Mouse (Mus musculus): ENCODE results near the gene Nkain2. TPM values are rescaled to one million over a fixed set of nuclear protein-coding genes. Genes with fewer than 3 reads are reported as not detected.

Gene Nkain2
- total and polyA plus RNA-seq, 3 experiments = not detected

DNA sequence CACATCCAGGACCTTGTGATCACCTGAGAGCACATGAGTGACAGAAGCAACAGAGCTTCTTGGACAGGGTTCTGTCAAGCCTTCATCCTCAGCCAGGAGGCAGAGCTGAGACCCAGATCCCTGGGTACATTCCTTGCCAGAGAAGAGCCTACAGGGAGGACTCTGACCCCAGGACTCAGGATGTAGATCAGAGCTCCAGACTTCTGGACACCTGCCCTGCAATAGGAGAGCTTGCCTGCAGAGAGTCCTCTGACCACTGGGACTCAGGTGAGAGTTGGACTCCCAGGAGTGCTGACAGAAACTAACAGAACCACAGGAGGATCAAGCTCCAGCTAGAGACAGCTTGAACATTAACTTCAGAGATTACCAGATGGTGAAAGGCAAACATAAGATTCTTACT, 1162.2 kb downstream of the Nkain2 start:
- TF ChIP-seq POLR2AphosphoS2 (IDR thresholded peaks at IDR 0.05; ENCODE audit: low read depth, low read length) = no peak
- Histone ChIP-seq H3K79me2 (replicated peaks; ENCODE audit: control insufficient read depth, extremely low read depth, insufficient read depth, poor library complexity, severe bottlenecking) (no peaks in the 10 kb centered on the region), H3K9ac (ENCODE audit: insufficient read depth, low read depth) (no peak overlapping the region), H3K36me3 (replicated peaks in 1 of 2; ENCODE audit: control insufficient read depth in 1 of 2, insufficient read depth in 1 of 2, low read length in 1 of 2) (no peaks in the 10 kb centered on the region), H3K4me1 (ENCODE audit: control insufficient read depth in 1 of 2, insufficient read depth in 2 of 2) (no peaks in the 10 kb centered on the region), H3K4me2 (ENCODE audit: insufficient read depth, low read depth, poor library complexity, severe bottlenecking) (no peak overlapping the region), H3K27me3 (replicated peaks) (no peaks in the 10 kb centered on the region), H3K9me3 (replicated peaks; ENCODE audit: low read length) (peaks cover 4% of the 10 kb centered on the region), H3K4me3 (replicated peaks in 1 of 3; ENCODE audit: low read depth in 2 of 3, low read length in 2 of 3, poor library complexity in 1 of 3) (no peak overlapping the region), H3K27ac (ENCODE audit: insufficient read depth, low read depth) (no peak overlapping the region)
- dilution Hi-C loops (cut with MboI; ENCODE audit: extremely low pct_ligation_motif_present, extremely low pct_unique_long_range_greater_than_20kb, low sequenced_read_pairs) = no loop called here
- DNase-seq (ENCODE audit: extremely low read depth) = no peak
- in situ Hi-C loops (cut with MboI; ENCODE audit: low pct_ligation_motif_present, low pct_unique_long_range_greater_than_20kb, low sequenced_read_pairs) = no loop called here

GRCm38 (mm10) chr10:31647270-31647669, 1243.0 kb downstream of the Nkain2 start:
- Histone ChIP-seq H3K27ac (ENCODE audit: insufficient read depth, low read depth) (no peak overlapping the region), H3K36me3 (replicated peaks in 1 of 2; ENCODE audit: control insufficient read depth in 1 of 2, insufficient read depth in 1 of 2, low read length in 1 of 2) (no peaks in the 10 kb centered on the region), H3K79me2 (replicated peaks; ENCODE audit: control insufficient read depth, extremely low read depth, insufficient read depth, poor library complexity, severe bottlenecking) (no peaks in the 10 kb centered on the region), H3K4me1 (ENCODE audit: control insufficient read depth in 1 of 2, insufficient read depth in 2 of 2) (no peaks in the 10 kb centered on the region), H3K9me3 (replicated peaks; ENCODE audit: low read length) (peaks cover 8% of the 10 kb centered on the region), H3K4me2 (ENCODE audit: insufficient read depth, low read depth, poor library complexity, severe bottlenecking) (no peak overlapping the region), H3K4me3 (replicated peaks in 1 of 3; ENCODE audit: low read depth in 2 of 3, low read length in 2 of 3, poor library complexity in 1 of 3) (no peak overlapping the region), H3K9ac (ENCODE audit: insufficient read depth, low read depth) (no peak overlapping the region), H3K27me3 (replicated peaks) (no peaks in the 10 kb centered on the region)
- in situ Hi-C loops (cut with MboI; ENCODE audit: low pct_ligation_motif_present, low pct_unique_long_range_greater_than_20kb, low sequenced_read_pairs) = no loop called here
- dilution Hi-C loops (cut with MboI; ENCODE audit: extremely low pct_ligation_motif_present, extremely low pct_unique_long_range_greater_than_20kb, low sequenced_read_pairs) = no loop called here
- no peak for TF ChIP-seq SIN3A (IDR thresholded peaks at IDR 0.05; ENCODE audit: low read length)
- TF ChIP-seq JUN (IDR thresholded peaks at IDR 0.05; ENCODE audit: insufficient read depth, low read depth, low read length) = no peak
- TF ChIP-seq USF2 (conservative IDR thresholded peaks at IDR 0.05; ENCODE audit: low read depth, low read length) = no peak
- TF ChIP-seq SMC3 (IDR thresholded peaks at IDR 0.05; ENCODE audit: low read depth, low read length) = no peak
- no peak for TF ChIP-seq UBTF (IDR thresholded peaks at IDR 0.05; ENCODE audit: low read depth, low read length)
- no peak for TF ChIP-seq GABPA (IDR thresholded peaks at IDR 0.05; ENCODE audit: insufficient replicate concordance, low read depth, low read length)
- no peak for TF ChIP-seq MAFK (IDR thresholded peaks at IDR 0.05; ENCODE audit: insufficient replicate concordance, low read length)
- TF ChIP-seq MYC (IDR thresholded peaks at IDR 0.05; ENCODE audit: low read depth, low read length) = no peak
- no peak for TF ChIP-seq PAX5 (IDR thresholded peaks at IDR 0.05; ENCODE audit: low read length)
- no peak for TF ChIP-seq BHLHE40 (IDR thresholded peaks at IDR 0.05; ENCODE audit: low read depth, low read length)
- no peak for TF ChIP-seq RCOR1 (conservative IDR thresholded peaks at IDR 0.05; ENCODE audit: low read depth, low read length)
- no peak for TF ChIP-seq IRF4 (IDR thresholded peaks at IDR 0.05; ENCODE audit: low read depth, low read length)
- TF ChIP-seq NELFE (IDR thresholded peaks at IDR 0.05; ENCODE audit: low read depth, low read length) = no peak
- no peak for TF ChIP-seq EP300 (IDR thresholded peaks at IDR 0.05; ENCODE audit: low read length)
- TF ChIP-seq ETS1 (conservative IDR thresholded peaks at IDR 0.05; ENCODE audit: low read depth, low read length) = no peak
- TF ChIP-seq JUND (conservative IDR thresholded peaks at IDR 0.05; ENCODE audit: low read depth, low read length) = no peak
- no peak for TF ChIP-seq CTCF (conservative IDR thresholded peaks at IDR 0.05 in 1 of 2, IDR thresholded peaks at IDR 0.05 in 1 of 2; ENCODE audit: low read depth in 2 of 2, low read length in 2 of 2)
- no peak for TF ChIP-seq HCFC1 (IDR thresholded peaks at IDR 0.05; ENCODE audit: low read depth, low read length)
- no peak for TF ChIP-seq POLR2A (IDR thresholded peaks at IDR 0.05; ENCODE audit: low read depth, low read length)
- DNase-seq (ENCODE audit: extremely low read depth) = no peak

Data from CH12.LX (cell line).